Mouse (Mus musculus): ENCODE measurements at regions not wholly inside any gene's neighbourhood (a gene's known extent, or its start where the extent isn't known, plus 50 kb on each side); places are given as distances from the start of the nearest gene placed in this dataset.
A peak's percentile ranks its signal among the peaks of the same experiment; 100 is the strongest.

GRCm38 (mm10) chr3:9346356-9346755 is 263.5 kb downstream of the Zfp704 start:
- H3K36me3 ChIP-seq: no peaks in the 10 kb centered on the region
- H3K9ac ChIP-seq: peak overlapping the region; percentile 83
- H3K4me3 ChIP-seq: peak overlapping the region; percentile 70
- H3K9me3 ChIP-seq: no peaks in the 10 kb centered on the region
- H3K4me1 ChIP-seq: peaks cover 24% of the 10 kb centered on the region
- WGBS: 3% methylated on average over 13 of the region's 13 CpGs
- ATAC-seq (ENCODE audit: extremely low read depth, insufficient number of reproducible peaks, low FRiP score, low TSS enrichment): no peak
- H3K27me3 ChIP-seq (replicated peaks): peaks cover 16% of the 10 kb centered on the region
- H3K27ac ChIP-seq (replicated peaks): no peak overlapping the region
- H3K4me2 ChIP-seq: peak overlapping the region; percentile 95

GRCm38 (mm10) chr3:9345885-9346284 is 264.0 kb downstream of the Zfp704 start:
- no peak for ATAC-seq (ENCODE audit: extremely low read depth, insufficient number of reproducible peaks, low FRiP score, low TSS enrichment)
- H3K4me3 ChIP-seq: peak overlapping the region; percentile 70
- H3K4me1 ChIP-seq: peaks cover 29% of the 10 kb centered on the region
- H3K27ac ChIP-seq (replicated peaks): no peak overlapping the region
- no peaks in the 10 kb centered on the region for H3K9me3 ChIP-seq
- peak overlapping the region; percentile 95 for H3K4me2 ChIP-seq
- 40% methylated on average over 9 of the region's 9 CpGs for WGBS
- peaks cover 16% of the 10 kb centered on the region for H3K27me3 ChIP-seq (replicated peaks)
- no peaks in the 10 kb centered on the region for H3K36me3 ChIP-seq
- peak overlapping the region; percentile 83 for H3K9ac ChIP-seq

GRCm38 (mm10) chr3:9343586-9343985 is 266.3 kb downstream of the Zfp704 start:
- 9% methylated on average over 4 of the region's 4 CpGs for WGBS
- H3K9ac ChIP-seq: peak overlapping the region; percentile 66

GRCm38 (mm10) chr3:9342167-9342566 is 267.7 kb downstream of the Zfp704 start:
- no peak for ATAC-seq (ENCODE audit: extremely low read depth, insufficient number of reproducible peaks, low FRiP score, low TSS enrichment)

More at GRCm38 (mm10) chr3:9343586-9343985, 266.3 kb downstream of the Zfp704 start:
- Histone ChIP-seq H3K4me2 (peak overlapping the region; percentile 42), H3K36me3 (no peaks in the 10 kb centered on the region), H3K4me3 (no peak overlapping the region), H3K27me3 (replicated peaks) (peaks cover 11% of the 10 kb centered on the region; the same call in 1 of the 2 replicates), H3K4me1 (peaks cover 33% of the 10 kb centered on the region), H3K9me3 (no peaks in the 10 kb centered on the region), H3K27ac (replicated peaks) (peak overlapping the region; percentile 65)
- no peak for ATAC-seq (ENCODE audit: extremely low read depth, insufficient number of reproducible peaks, low FRiP score, low TSS enrichment)

GRCm38 (mm10) chr3:9341657-9342056 is 268.2 kb downstream of the Zfp704 start:
- peaks cover 23% of the 10 kb centered on the region for H3K4me1 ChIP-seq
- no peak overlapping the region for H3K4me3 ChIP-seq
- ATAC-seq (ENCODE audit: extremely low read depth, insufficient number of reproducible peaks, low FRiP score, low TSS enrichment): no peak
- H3K9ac ChIP-seq: no peak overlapping the region
- no peaks in the 10 kb centered on the region for H3K36me3 ChIP-seq
- no peak overlapping the region for H3K4me2 ChIP-seq
- no peak overlapping the region for H3K27ac ChIP-seq (replicated peaks)
- H3K27me3 ChIP-seq (replicated peaks): peaks cover 11% of the 10 kb centered on the region; the same call in 1 of the 2 replicates
- H3K9me3 ChIP-seq: no peaks in the 10 kb centered on the region
- WGBS: 68% methylated on average over 5 of the region's 5 CpGs

More at GRCm38 (mm10) chr3:9342167-9342566, 267.7 kb downstream of the Zfp704 start:
- Histone ChIP-seq H3K4me2 (no peak overlapping the region), H3K4me1 (peaks cover 23% of the 10 kb centered on the region), H3K27ac (replicated peaks) (no peak overlapping the region), H3K9me3 (no peaks in the 10 kb centered on the region), H3K9ac (no peak overlapping the region), H3K36me3 (no peaks in the 10 kb centered on the region), H3K27me3 (replicated peaks) (peaks cover 11% of the 10 kb centered on the region; the same call in 1 of the 2 replicates), H3K4me3 (no peak overlapping the region)
- WGBS: 81% methylated on average over 3 of the region's 3 CpGs

GRCm38 (mm10) chr3:9341244-9341643 is 268.6 kb downstream of the Zfp704 start:
- peaks cover 23% of the 10 kb centered on the region for H3K4me1 ChIP-seq
- H3K27me3 ChIP-seq (replicated peaks): peaks cover 11% of the 10 kb centered on the region; the same call in 1 of the 2 replicates
- 37% methylated on average over 4 of the region's 4 CpGs for WGBS
- H3K4me3 ChIP-seq: no peak overlapping the region
- no peak for ATAC-seq (ENCODE audit: extremely low read depth, insufficient number of reproducible peaks, low FRiP score, low TSS enrichment)
- H3K36me3 ChIP-seq: no peaks in the 10 kb centered on the region
- no peaks in the 10 kb centered on the region for H3K9me3 ChIP-seq
- H3K27ac ChIP-seq (replicated peaks): no peak overlapping the region
- no peak overlapping the region for H3K9ac ChIP-seq
- peak overlapping the region; percentile 86 for H3K4me2 ChIP-seq

GRCm38 (mm10) chr3:9340788-9341187 is 269.1 kb downstream of the Zfp704 start:
- Histone ChIP-seq H3K4me3 (peak overlapping the region; percentile 51), H3K4me1 (peaks cover 20% of the 10 kb centered on the region), H3K9me3 (no peaks in the 10 kb centered on the region), H3K27ac (replicated peaks) (no peak overlapping the region), H3K4me2 (peak overlapping the region; percentile 86), H3K36me3 (no peaks in the 10 kb centered on the region), H3K9ac (peak overlapping the region; percentile 78), H3K27me3 (replicated peaks) (peaks cover 9% of the 10 kb centered on the region; the same call in 1 of the 2 replicates)
- WGBS: 3% methylated on average over 15 of the region's 15 CpGs
- peak; percentile 32; the same call in 1 of the 2 replicates for ATAC-seq (ENCODE audit: extremely low read depth, insufficient number of reproducible peaks, low FRiP score, low TSS enrichment)

- Histone ChIP-seq H3K4me1 (peaks cover 20% of the 10 kb centered on the region), H3K4me2 (peak overlapping the region; percentile 86), H3K4me3 (peak overlapping the region; percentile 51), H3K9ac (peak overlapping the region; percentile 78), H3K27ac (replicated peaks) (no peak overlapping the region), H3K27me3 (replicated peaks) (peaks cover 5% of the 10 kb centered on the region; the same call in 1 of the 2 replicates), H3K36me3 (no peaks in the 10 kb centered on the region), H3K9me3 (no peaks in the 10 kb centered on the region)
- no peak for ATAC-seq (ENCODE audit: extremely low read depth, insufficient number of reproducible peaks, low FRiP score, low TSS enrichment)
- 22% methylated on average over 4 of the region's 4 CpGs for WGBS
These were observed 269.5 kb downstream of the Zfp704 start for GRCm38 (mm10) chr3:9340344-9340743.

- H3K27ac ChIP-seq (replicated peaks): no peak overlapping the region
- no peak overlapping the region for H3K9ac ChIP-seq
- H3K4me2 ChIP-seq: no peak overlapping the region
- no peak for ATAC-seq (ENCODE audit: extremely low read depth, insufficient number of reproducible peaks, low FRiP score, low TSS enrichment)
- no peak overlapping the region for H3K4me3 ChIP-seq
- H3K9me3 ChIP-seq: no peaks in the 10 kb centered on the region
- WGBS: 66% methylated on average over 4 of the region's 4 CpGs
- no peaks in the 10 kb centered on the region for H3K27me3 ChIP-seq (replicated peaks)
- H3K4me1 ChIP-seq: peaks cover 20% of the 10 kb centered on the region
- no peaks in the 10 kb centered on the region for H3K36me3 ChIP-seq
These were observed 270.2 kb downstream of the Zfp704 start for GRCm38 (mm10) chr3:9339669-9340068.

GRCm38 (mm10) chr3:9335580-9335979 is 274.3 kb downstream of the Zfp704 start:
- WGBS: 61% methylated on average over 4 of the region's 4 CpGs

More at GRCm38 (mm10) chr3:9335580-9335979, 274.3 kb downstream of the Zfp704 start:
- no peaks in the 10 kb centered on the region for H3K36me3 ChIP-seq
- no peaks in the 10 kb centered on the region for H3K9me3 ChIP-seq
- H3K27me3 ChIP-seq (replicated peaks): 0 out of 2 replicates have a peak, but pooled peaks cover 4% of the 10 kb centered on the region
- H3K9ac ChIP-seq: no peak overlapping the region
- H3K27ac ChIP-seq (replicated peaks): no peak overlapping the region
- ATAC-seq (ENCODE audit: extremely low read depth, insufficient number of reproducible peaks, low FRiP score, low TSS enrichment): no peak
- H3K4me1 ChIP-seq: peaks cover 4% of the 10 kb centered on the region
- H3K4me2 ChIP-seq: no peak overlapping the region
- no peak overlapping the region for H3K4me3 ChIP-seq

Measured in heart, embryonic 13.5 days (tissue).